12 mouse cellular contexts compared by ENCODE assay signal in the genomic region with DNA sequence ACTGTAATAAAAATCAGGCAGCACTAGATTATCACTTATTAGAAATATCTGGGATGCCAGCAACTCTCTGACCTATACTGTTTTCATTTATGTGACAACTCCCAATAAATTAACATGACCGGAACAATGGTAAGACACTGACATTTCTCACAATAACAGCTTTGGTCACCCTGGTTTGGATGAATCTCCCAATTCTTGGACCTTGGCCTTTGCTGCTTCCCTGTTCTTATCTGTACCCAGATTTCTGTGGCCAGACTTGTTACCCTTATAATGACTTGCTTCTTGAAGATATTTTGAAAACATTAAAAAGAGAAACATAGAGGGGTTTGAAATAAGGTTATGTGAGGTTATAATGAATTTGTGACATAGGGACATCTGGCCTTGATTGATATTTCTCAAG.
A peak's percentile ranks its signal among the peaks of the same experiment; 100 is the strongest.
DNase-seq lines count a peak whose midpoint lies in the region.
"Had no signal": no experiment of that assay in that cellular context is flagged by ENCODE, and none has a peak within 500 bp of the region (broad histone marks: within the 10 kb centered on the region; RNA-seq: fewer than 3 reads in every experiment).

No protein-coding gene starts in this region.

- DNase-seq in adrenal gland, adult 2 months, result peak; percentile 50
- DNase-seq in adrenal gland, adult 8-10 months, result no peak
- peak; percentile 14 for DNase-seq in adrenal gland, postnatal 14 days
- no peak for DNase-seq in adrenal gland, adult 18-20 months (ENCODE audit: low spot score in 2 of 2)
- DNase-seq: B cell, adult 2 months; cerebellum, adult 11 months; cerebellum, adult 11-12 months; cerebellum, adult 18-20 months; cerebellum, adult 2 months; cerebellum, adult 8-10 months; cerebellum, adult 9-10 months; cerebellum, adult 9-11 months had no signal

Comparison
In these comparisons a context has a peak if more than half of its experiments do, and no peak if none do; other contexts are left out.
1. DNase-seq: peak in adrenal gland, adult 2 months (single experiment) and adrenal gland, postnatal 14 days (single experiment); none in adrenal gland, adult 8-10 months (single experiment) and adrenal gland, adult 18-20 months (0 of 2).